Mouse (Mus musculus): ENCODE measurements around the gene Ikzf3. TPM values are rescaled to one million over a fixed set of nuclear protein-coding genes. Genes with fewer than 3 reads are reported as not detected.
A peak's percentile ranks its signal among the peaks of the same experiment; 100 is the strongest.

The Ikzf3 gene
- polyA plus RNA-seq, 1 experiment: 104 TPM

GRCm38 (mm10) chr11:98569461-98569860, 23.6 kb upstream of the Ikzf3 start:
- no peak for DNase-seq (ENCODE audit: low read depth in 1 of 2, low spot score in 2 of 2)
- H3K4me1 ChIP-seq (ENCODE audit: control insufficient read depth, insufficient read depth, insufficient read length): no peaks in the 10 kb centered on the region
- 88% methylated on average over 6 of the region's 6 CpGs for WGBS
- H3K36me3 ChIP-seq (ENCODE audit: control insufficient read depth, insufficient read depth, low read length): no peaks in the 10 kb centered on the region
- H3K27me3 ChIP-seq (ENCODE audit: control insufficient read depth, insufficient read depth, low read length): no peaks in the 10 kb centered on the region
- no peak for TF ChIP-seq POLR2A (IDR thresholded peaks at IDR 0.05; ENCODE audit: low read depth, low read length)
- no peak for TF ChIP-seq CTCF (IDR thresholded peaks at IDR 0.05; ENCODE audit: extremely low read depth, insufficient read depth, insufficient read length, insufficient replicate concordance)
- H3K27ac ChIP-seq (ENCODE audit: insufficient read depth, low read length): no peak overlapping the region
- no peak overlapping the region for H3K4me3 ChIP-seq (ENCODE audit: extremely low read depth, insufficient read depth, insufficient read length)

- Histone ChIP-seq H3K27me3 (ENCODE audit: control insufficient read depth, insufficient read depth, low read length) (no peaks in the 10 kb centered on the region), H3K4me3 (ENCODE audit: extremely low read depth, insufficient read depth, insufficient read length) (no peak overlapping the region), H3K27ac (ENCODE audit: insufficient read depth, low read length) (no peak overlapping the region), H3K4me1 (ENCODE audit: control insufficient read depth, insufficient read depth, insufficient read length) (no peaks in the 10 kb centered on the region), H3K36me3 (ENCODE audit: control insufficient read depth, insufficient read depth, low read length) (no peaks in the 10 kb centered on the region)
- TF ChIP-seq POLR2A (IDR thresholded peaks at IDR 0.05; ENCODE audit: low read depth, low read length): no peak
- TF ChIP-seq CTCF (IDR thresholded peaks at IDR 0.05; ENCODE audit: extremely low read depth, insufficient read depth, insufficient read length, insufficient replicate concordance): peak; percentile 25; the same call in 1 of the 2 replicates
- no peak for DNase-seq (ENCODE audit: low read depth in 1 of 2, low spot score in 2 of 2)
- 74% methylated on average over 8 of the region's 8 CpGs for WGBS
Observed at GRCm38 (mm10) chr11:98568326-98568725, 22.5 kb upstream of the Ikzf3 start.

GRCm38 (mm10) chr11:98563921-98564414, 18.1 kb upstream of the Ikzf3 start:
- no peaks in the 10 kb centered on the region for H3K27me3 ChIP-seq (ENCODE audit: control insufficient read depth, insufficient read depth, low read length)
- H3K4me3 ChIP-seq (ENCODE audit: extremely low read depth, insufficient read depth, insufficient read length): no peak overlapping the region
- no peaks in the 10 kb centered on the region for H3K36me3 ChIP-seq (ENCODE audit: control insufficient read depth, insufficient read depth, low read length)
- no peaks in the 10 kb centered on the region for H3K4me1 ChIP-seq (ENCODE audit: control insufficient read depth, insufficient read depth, insufficient read length)
- DNase-seq (ENCODE audit: low read depth in 1 of 2, low spot score in 2 of 2): no peak
- TF ChIP-seq CTCF (IDR thresholded peaks at IDR 0.05; ENCODE audit: extremely low read depth, insufficient read depth, insufficient read length, insufficient replicate concordance) (no peak), POLR2A (IDR thresholded peaks at IDR 0.05; ENCODE audit: low read depth, low read length) (no peak)
- no peak overlapping the region for H3K27ac ChIP-seq (ENCODE audit: insufficient read depth, low read length)
- WGBS: 74% methylated on average over 13 of the region's 13 CpGs

- 79% methylated on average over 3 of the region's 3 CpGs for WGBS
- Histone ChIP-seq H3K27ac (ENCODE audit: insufficient read depth, low read length) (no peak overlapping the region), H3K4me1 (ENCODE audit: control insufficient read depth, insufficient read depth, insufficient read length) (no peaks in the 10 kb centered on the region), H3K27me3 (ENCODE audit: control insufficient read depth, insufficient read depth, low read length) (no peaks in the 10 kb centered on the region), H3K4me3 (ENCODE audit: extremely low read depth, insufficient read depth, insufficient read length) (no peak overlapping the region), H3K36me3 (ENCODE audit: control insufficient read depth, insufficient read depth, low read length) (no peaks in the 10 kb centered on the region)
- TF ChIP-seq CTCF (IDR thresholded peaks at IDR 0.05; ENCODE audit: extremely low read depth, insufficient read depth, insufficient read length, insufficient replicate concordance) (no peak), POLR2A (IDR thresholded peaks at IDR 0.05; ENCODE audit: low read depth, low read length) (no peak)
- no peak for DNase-seq (ENCODE audit: low read depth in 1 of 2, low spot score in 2 of 2)
Observed at GRCm38 (mm10) chr11:98563025-98563424, 17.2 kb upstream of the Ikzf3 start.

- WGBS: 72% methylated on average over 7 of the region's 7 CpGs
- Histone ChIP-seq H3K36me3 (ENCODE audit: control insufficient read depth, insufficient read depth, low read length) (no peaks in the 10 kb centered on the region), H3K4me1 (ENCODE audit: control insufficient read depth, insufficient read depth, insufficient read length) (no peaks in the 10 kb centered on the region), H3K27ac (ENCODE audit: insufficient read depth, low read length) (no peak overlapping the region), H3K4me3 (ENCODE audit: extremely low read depth, insufficient read depth, insufficient read length) (no peak overlapping the region), H3K27me3 (ENCODE audit: control insufficient read depth, insufficient read depth, low read length) (no peaks in the 10 kb centered on the region)
- TF ChIP-seq POLR2A (IDR thresholded peaks at IDR 0.05; ENCODE audit: low read depth, low read length): no peak
- DNase-seq (ENCODE audit: low read depth in 1 of 2, low spot score in 2 of 2): no peak
Observed at GRCm38 (mm10) chr11:98560942-98561341, 15.1 kb upstream of the Ikzf3 start.

- H3K36me3 ChIP-seq (ENCODE audit: control insufficient read depth, insufficient read depth, low read length): no peaks in the 10 kb centered on the region
- WGBS: 65% methylated on average over 12 of the region's 12 CpGs
- H3K27ac ChIP-seq (ENCODE audit: insufficient read depth, low read length): no peak overlapping the region
- TF ChIP-seq CTCF (IDR thresholded peaks at IDR 0.05; ENCODE audit: extremely low read depth, insufficient read depth, insufficient read length, insufficient replicate concordance) (no peak), POLR2A (IDR thresholded peaks at IDR 0.05; ENCODE audit: low read depth, low read length) (no peak)
- DNase-seq (ENCODE audit: low read depth in 1 of 2, low spot score in 2 of 2): no peak
- peaks cover 3% of the 10 kb centered on the region for H3K4me1 ChIP-seq (ENCODE audit: control insufficient read depth, insufficient read depth, insufficient read length)
- no peaks in the 10 kb centered on the region for H3K27me3 ChIP-seq (ENCODE audit: control insufficient read depth, insufficient read depth, low read length)
- no peak overlapping the region for H3K4me3 ChIP-seq (ENCODE audit: extremely low read depth, insufficient read depth, insufficient read length)
Observed at GRCm38 (mm10) chr11:98555124-98555700, 9.4 kb upstream of the Ikzf3 start.

- no peak for TF ChIP-seq CTCF (IDR thresholded peaks at IDR 0.05; ENCODE audit: extremely low read depth, insufficient read depth, insufficient read length, insufficient replicate concordance)
- no peak for TF ChIP-seq POLR2A (IDR thresholded peaks at IDR 0.05; ENCODE audit: low read depth, low read length)
- peaks cover 6% of the 10 kb centered on the region for H3K4me1 ChIP-seq (ENCODE audit: control insufficient read depth, insufficient read depth, insufficient read length)
- no peak overlapping the region for H3K27ac ChIP-seq (ENCODE audit: insufficient read depth, low read length)
- no peak overlapping the region for H3K4me3 ChIP-seq (ENCODE audit: extremely low read depth, insufficient read depth, insufficient read length)
- no peaks in the 10 kb centered on the region for H3K36me3 ChIP-seq (ENCODE audit: control insufficient read depth, insufficient read depth, low read length)
- no peak for DNase-seq (ENCODE audit: low read depth in 1 of 2, low spot score in 2 of 2)
- WGBS: 97% methylated on average over 4 of the region's 4 CpGs
- H3K27me3 ChIP-seq (ENCODE audit: control insufficient read depth, insufficient read depth, low read length): no peaks in the 10 kb centered on the region
Observed at GRCm38 (mm10) chr11:98553966-98554365, 8.1 kb upstream of the Ikzf3 start.

Data from spleen, adult 2 months (tissue).